24 mouse cellular contexts compared by ENCODE assay signal in genomic region chr10:80092690-80093089, GRCm38 (mm10). TPM values are rescaled to one million over a fixed set of nuclear protein-coding genes. Genes with fewer than 3 reads are reported as not detected.
DNase-seq lines count a peak whose midpoint lies in the region; ATAC-seq and TF ChIP-seq lines count a peak whose summit lies in the region.
"Had no signal": no experiment of that assay in that cellular context is flagged by ENCODE, and none has a peak within 500 bp of the region (broad histone marks: within the 10 kb centered on the region; RNA-seq: fewer than 3 reads in every experiment).

No protein-coding gene starts in this region.

- TF ChIP-seq EP300 in lung, postnatal 0 days (IDR thresholded peaks at IDR 0.05): no peak

- H3K4me1 ChIP-seq in heart, embryonic 10.5 days: peaks cover 69% of the 10 kb centered on the region
- peaks cover 72% of the 10 kb centered on the region for H3K4me1 ChIP-seq in liver, embryonic 15.5 days (replicated peaks)
- peaks cover 91% of the 10 kb centered on the region for H3K4me1 ChIP-seq in liver, embryonic 12.5 days
- H3K4me1 ChIP-seq in lung, postnatal 0 days (ENCODE audit: insufficient read depth, low read depth, low read length): peaks cover 19% of the 10 kb centered on the region

- no peaks in the 10 kb centered on the region for H3K27me3 ChIP-seq in heart, embryonic 10.5 days (ENCODE audit: insufficient read depth, poor library complexity, severe bottlenecking)
- H3K27me3 ChIP-seq in liver, embryonic 15.5 days: no peaks in the 10 kb centered on the region
- H3K27me3 ChIP-seq in liver, embryonic 12.5 days (replicated peaks): no peaks in the 10 kb centered on the region
- no peaks in the 10 kb centered on the region for H3K27me3 ChIP-seq in lung, postnatal 0 days (replicated peaks; ENCODE audit: insufficient read depth, low read length)
- H3K27me3 ChIP-seq: CH12.LX; forebrain, embryonic 12.5 days had no signal

- no peak overlapping the region for H3K9ac ChIP-seq in liver, embryonic 15.5 days
- no peak overlapping the region for H3K9ac ChIP-seq in liver, embryonic 12.5 days
- H3K9ac ChIP-seq in lung, postnatal 0 days (replicated peaks; ENCODE audit: low read depth): no peak overlapping the region
- H3K9ac ChIP-seq: forebrain, embryonic 12.5 days; forebrain, postnatal 0 days had no signal

- ATAC-seq in liver, embryonic 15.5 days (ENCODE audit: insufficient read depth): no peak
- ATAC-seq in liver, embryonic 12.5 days: no peak
- peak; percentile 50 for ATAC-seq in lung, postnatal 0 days
- ATAC-seq: activated CD4-positive, CD25-positive, alpha-beta regulatory T cell, adult 4 months; forebrain, postnatal 0 days; hindbrain, embryonic 16.5 days had no signal

- no peak for DNase-seq in heart, embryonic 10.5 days (ENCODE audit: low spot score)
- DNase-seq in heart, adult 11 months: no peak
- DNase-seq in kidney, adult 9 months: peak; percentile 48
- no peak for DNase-seq in kidney, postnatal 14 days
- peak; percentile 58 for DNase-seq in lung, postnatal 0 days (ENCODE audit: low spot score)
- DNase-seq in lung, postnatal 14 days: no peak
- DNase-seq: adrenal gland, postnatal 36 days; cerebellum, adult 2 months; cerebellum, postnatal 14 days; forebrain, postnatal 0 days; heart, postnatal 10 days; kidney, adult 18-20 months; midbrain, embryonic 14.5 days; thymus, adult 2 months; thymus, postnatal 36 days had no signal

- TF ChIP-seq CTCF in lung, postnatal 0 days (IDR thresholded peaks at IDR 0.05): peak; percentile 34; the same call in 1 of the 2 replicates

- peaks cover 14% of the 10 kb centered on the region for H3K36me3 ChIP-seq in heart, embryonic 10.5 days
- H3K36me3 ChIP-seq in liver, embryonic 15.5 days (replicated peaks): peaks cover 17% of the 10 kb centered on the region; the same call in 1 of the 2 replicates
- peaks cover 35% of the 10 kb centered on the region for H3K36me3 ChIP-seq in liver, embryonic 12.5 days
- no peaks in the 10 kb centered on the region for H3K36me3 ChIP-seq in lung, postnatal 0 days (ENCODE audit: insufficient read depth, low read length)
- H3K36me3 ChIP-seq: forebrain, embryonic 12.5 days had no signal

- no peak overlapping the region for H3K4me3 ChIP-seq in heart, embryonic 10.5 days
- no peak overlapping the region for H3K4me3 ChIP-seq in liver, embryonic 15.5 days (replicated peaks)
- H3K4me3 ChIP-seq in liver, embryonic 12.5 days: no peak overlapping the region
- no peak overlapping the region for H3K4me3 ChIP-seq in lung, postnatal 0 days (ENCODE audit: low read depth, low read length)
- H3K4me3 ChIP-seq: forebrain, embryonic 12.5 days; layer of hippocampus, adult 2 months; left cerebral cortex, adult 2 months had no signal

- H3K27ac ChIP-seq in heart, embryonic 10.5 days: 0 out of 2 replicates have a peak overlapping the region, but pooled peaks have one; percentile 38
- H3K27ac ChIP-seq in liver, embryonic 15.5 days (replicated peaks): peak overlapping the region; percentile 2; the same call in 1 of the 2 replicates
- H3K27ac ChIP-seq in liver, embryonic 12.5 days: no peak overlapping the region
- H3K27ac ChIP-seq in lung, postnatal 0 days (ENCODE audit: low read length): peak overlapping the region; percentile 60; the same call in 1 of the 2 replicates
- H3K27ac ChIP-seq: forebrain, embryonic 12.5 days; layer of hippocampus, adult 2 months; left cerebral cortex, adult 2 months had no signal

- H3K4me2 ChIP-seq in liver, embryonic 15.5 days: no peak overlapping the region
- no peak overlapping the region for H3K4me2 ChIP-seq in liver, embryonic 12.5 days
- no peak overlapping the region for H3K4me2 ChIP-seq in lung, postnatal 0 days (replicated peaks; ENCODE audit: low read depth, low read length)
- H3K4me2 ChIP-seq: forebrain, embryonic 12.5 days; heart, embryonic 11.5 days had no signal

- WGBS in heart, embryonic 10.5 days: 84% methylated on average over 5 of the region's 5 CpGs
- 75% methylated on average over 5 of the region's 5 CpGs for whole genome bisulfite sequencing in liver, embryonic 15.5 days (ENCODE audit: insufficient replicate concordance)
- WGBS in liver, embryonic 12.5 days (ENCODE audit: insufficient replicate concordance): 86% methylated on average over 5 of the region's 5 CpGs
- 62% methylated on average over 5 of the region's 5 CpGs for WGBS in lung, postnatal 0 days

- no peaks in the 10 kb centered on the region for H3K9me3 ChIP-seq in heart, embryonic 10.5 days
- H3K9me3 ChIP-seq in liver, embryonic 15.5 days (replicated peaks): no peaks in the 10 kb centered on the region
- H3K9me3 ChIP-seq in liver, embryonic 12.5 days (replicated peaks): no peaks in the 10 kb centered on the region
- H3K9me3 ChIP-seq in lung, postnatal 0 days (ENCODE audit: low read length): no peaks in the 10 kb centered on the region
- H3K9me3 ChIP-seq: forebrain, embryonic 12.5 days had no signal

RNA-seq across cellular contexts. Expression of gene Sbno2, which starts 12.7 kb away (rescaled TPM):
- 14.8 and 15.6 TPM in 2 replicates for polyA plus RNA-seq in heart, embryonic 10.5 days (2016; fragmentation: Nextera tagmentation; extraction: Ambion mirVana)
- 10.4 and 12.3 TPM in 2 replicates for polyA plus RNA-seq in liver, embryonic 15.5 days (2015; fragmentation: Nextera tagmentation; extraction: Ambion mirVana)
- 15.0 and 15.4 TPM in 2 replicates for polyA plus RNA-seq in liver, embryonic 12.5 days (2016; fragmentation: Nextera tagmentation; extraction: Ambion mirVana)
- 17.5 and 26.4 TPM in 2 replicates for polyA plus RNA-seq in lung, postnatal 0 days (2015; fragmentation: Nextera tagmentation; extraction: Ambion mirVana)

RNA-seq across cellular contexts. Expression of gene Stk11, which starts 22.9 kb away (rescaled TPM):
- 12.4 and 17.8 TPM in 2 replicates for polyA plus RNA-seq in heart, embryonic 10.5 days (2016; fragmentation: Nextera tagmentation; extraction: Ambion mirVana)
- polyA plus RNA-seq in liver, embryonic 15.5 days (2015; fragmentation: Nextera tagmentation; extraction: Ambion mirVana): 16.4 and 21.8 TPM in 2 replicates
- 18.6 and 19.8 TPM in 2 replicates for polyA plus RNA-seq in liver, embryonic 12.5 days (2016; fragmentation: Nextera tagmentation; extraction: Ambion mirVana)
- polyA plus RNA-seq in lung, postnatal 0 days (2015; fragmentation: Nextera tagmentation; extraction: Ambion mirVana): 19.0 and 19.8 TPM in 2 replicates

RNA-seq across cellular contexts. Expression of gene Gpx4, which starts 45.7 kb away (rescaled TPM):
- 767 and 797 TPM in 2 replicates for polyA plus RNA-seq in heart, embryonic 10.5 days (2016; fragmentation: Nextera tagmentation; extraction: Ambion mirVana)
- 603 and 658 TPM in 2 replicates for polyA plus RNA-seq in liver, embryonic 15.5 days (2015; fragmentation: Nextera tagmentation; extraction: Ambion mirVana)
- 682 and 685 TPM in 2 replicates for polyA plus RNA-seq in liver, embryonic 12.5 days (2016; fragmentation: Nextera tagmentation; extraction: Ambion mirVana)
- 1,058 and 1,082 TPM in 2 replicates for polyA plus RNA-seq in lung, postnatal 0 days (2015; fragmentation: Nextera tagmentation; extraction: Ambion mirVana)

RNA-seq across cellular contexts. Expression of gene Atp5d, which starts 45.7 kb away (rescaled TPM):
- 689 and 872 TPM in 2 replicates for polyA plus RNA-seq in heart, embryonic 10.5 days (2016; fragmentation: Nextera tagmentation; extraction: Ambion mirVana)
- polyA plus RNA-seq in liver, embryonic 15.5 days (2015; fragmentation: Nextera tagmentation; extraction: Ambion mirVana): 291 and 300 TPM in 2 replicates
- polyA plus RNA-seq in liver, embryonic 12.5 days (2016; fragmentation: Nextera tagmentation; extraction: Ambion mirVana): 393 and 419 TPM in 2 replicates
- polyA plus RNA-seq in lung, postnatal 0 days (2015; fragmentation: Nextera tagmentation; extraction: Ambion mirVana): 463 and 491 TPM in 2 replicates

RNA-seq across cellular contexts. Expression of gene Cbarp, which starts 47.9 kb away (rescaled TPM):
- 2.0 and 4.0 TPM in 2 replicates for polyA plus RNA-seq in heart, embryonic 10.5 days (2016; fragmentation: Nextera tagmentation; extraction: Ambion mirVana)
- 0.35 and 0.51 TPM in 2 replicates for polyA plus RNA-seq in liver, embryonic 15.5 days (2015; fragmentation: Nextera tagmentation; extraction: Ambion mirVana)
- 0.94 and 0.96 TPM in 2 replicates for polyA plus RNA-seq in liver, embryonic 12.5 days (2016; fragmentation: Nextera tagmentation; extraction: Ambion mirVana)
- polyA plus RNA-seq in lung, postnatal 0 days (2015; fragmentation: Nextera tagmentation; extraction: Ambion mirVana): 5.1 and 5.5 TPM in 2 replicates

Comparison
In these comparisons a context has a peak if more than half of its experiments do, and no peak if none do; other contexts are left out.
1. DNase-seq: peak in kidney, adult 9 months (single experiment) and lung, postnatal 0 days (single experiment); none in heart, embryonic 10.5 days (single experiment), heart, adult 11 months (single experiment), kidney, postnatal 14 days (single experiment) and lung, postnatal 14 days (single experiment).